Mouse (Mus musculus): ENCODE results near the gene Atp8a2. TPM values are rescaled to one million over a fixed set of nuclear protein-coding genes. Genes with fewer than 3 reads are reported as not detected.

The Atp8a2 gene
- polyA plus RNA-seq, 1 experiment from 2014 or later, result 0.25 TPM

DNA sequence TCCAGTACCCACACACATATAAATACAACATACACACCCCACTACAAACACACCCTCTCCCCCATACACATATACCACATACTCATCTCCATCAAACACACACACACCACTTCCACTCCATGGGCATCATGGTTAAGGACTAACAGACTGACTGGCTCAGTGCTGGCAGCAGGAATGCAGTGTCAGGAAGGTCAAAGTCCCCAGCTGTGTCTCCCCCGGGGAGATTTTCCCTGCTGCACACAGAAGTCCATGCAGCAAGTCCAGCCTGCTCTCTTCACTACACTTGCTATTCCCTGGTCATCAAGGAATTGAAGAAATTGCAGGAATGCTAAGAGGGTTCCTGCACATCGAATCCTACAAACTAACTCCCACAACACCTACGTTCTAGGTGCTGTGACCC is 131.8 kb downstream of the Atp8a2 start:
- H3K36me3 ChIP-seq (ENCODE audit: insufficient read depth, low read length), result no peaks in the 10 kb centered on the region
- H3K9ac ChIP-seq (replicated peaks; ENCODE audit: low read depth), result no peak overlapping the region
- no peak overlapping the region for H3K4me2 ChIP-seq (replicated peaks; ENCODE audit: low read depth, low read length)
- H3K27ac ChIP-seq (ENCODE audit: low read length), result no peak overlapping the region
- no peaks in the 10 kb centered on the region for H3K27me3 ChIP-seq (replicated peaks; ENCODE audit: insufficient read depth, low read length)
- H3K9me3 ChIP-seq (ENCODE audit: low read length), result no peaks in the 10 kb centered on the region
- no peak overlapping the region for H3K4me3 ChIP-seq (ENCODE audit: low read depth, low read length)
- no peaks in the 10 kb centered on the region for H3K4me1 ChIP-seq (ENCODE audit: insufficient read depth, low read depth, low read length)
- ATAC-seq (no peak), DNase-seq (ENCODE audit: low spot score) (no peak)
- WGBS, result 59% methylated on average over 3 of the region's 3 CpGs
- TF ChIP-seq EP300 (IDR thresholded peaks at IDR 0.05) (no peak), CTCF (IDR thresholded peaks at IDR 0.05) (no peak)

DNA sequence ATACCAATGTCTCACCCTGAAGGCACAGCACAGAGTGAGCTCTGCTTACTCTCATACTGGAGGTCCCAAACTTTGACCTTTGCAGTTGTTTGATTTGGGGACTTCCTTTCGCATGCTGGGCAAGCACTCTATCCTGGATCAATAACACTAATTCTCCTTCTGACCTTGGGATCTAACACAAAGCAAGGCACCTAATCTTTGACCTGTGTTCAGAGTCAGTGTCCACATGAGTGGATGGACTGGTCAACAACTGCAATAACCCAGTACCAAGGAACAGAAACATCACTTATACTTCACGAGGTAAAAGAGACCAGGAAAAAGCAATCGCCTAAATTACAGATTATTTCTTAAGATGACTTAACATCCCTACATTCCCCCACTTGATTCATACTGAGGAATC is 136.0 kb downstream of the Atp8a2 start:
- Histone ChIP-seq H3K4me2 (replicated peaks; ENCODE audit: low read depth, low read length) (no peak overlapping the region), H3K36me3 (ENCODE audit: insufficient read depth, low read length) (no peaks in the 10 kb centered on the region), H3K27me3 (replicated peaks; ENCODE audit: insufficient read depth, low read length) (no peaks in the 10 kb centered on the region), H3K4me3 (ENCODE audit: low read depth, low read length) (no peak overlapping the region), H3K4me1 (ENCODE audit: insufficient read depth, low read depth, low read length) (no peaks in the 10 kb centered on the region), H3K27ac (ENCODE audit: low read length) (no peak overlapping the region), H3K9ac (replicated peaks; ENCODE audit: low read depth) (no peak overlapping the region), H3K9me3 (ENCODE audit: low read length) (no peaks in the 10 kb centered on the region)
- TF ChIP-seq EP300 (IDR thresholded peaks at IDR 0.05) (no peak), CTCF (IDR thresholded peaks at IDR 0.05) (no peak)
- no peak for DNase-seq (ENCODE audit: low spot score)
- 77% methylated on average over 3 of the region's 3 CpGs for WGBS
- ATAC-seq, result no peak

DNA sequence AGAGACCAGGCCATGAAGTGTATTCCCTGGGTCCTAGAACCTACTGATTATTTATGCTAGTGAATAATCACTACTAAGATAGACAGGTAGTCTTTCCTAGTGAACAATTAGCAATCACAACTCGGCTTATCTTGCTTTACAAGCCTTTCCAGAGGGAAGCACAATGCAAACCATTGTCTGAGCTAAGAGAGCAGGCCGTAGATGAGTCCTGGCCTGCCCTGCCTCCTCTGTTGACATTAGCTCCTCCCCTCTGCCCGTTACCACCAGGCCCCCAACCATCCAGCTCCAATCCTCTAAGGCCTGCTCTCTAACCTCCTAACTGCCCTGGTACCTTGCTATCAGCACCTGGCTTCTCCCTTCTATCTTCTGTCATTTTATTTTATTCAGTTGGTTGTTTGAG is 138.1 kb downstream of the Atp8a2 start:
- H3K36me3 ChIP-seq (ENCODE audit: insufficient read depth, low read length), result no peaks in the 10 kb centered on the region

DNA sequence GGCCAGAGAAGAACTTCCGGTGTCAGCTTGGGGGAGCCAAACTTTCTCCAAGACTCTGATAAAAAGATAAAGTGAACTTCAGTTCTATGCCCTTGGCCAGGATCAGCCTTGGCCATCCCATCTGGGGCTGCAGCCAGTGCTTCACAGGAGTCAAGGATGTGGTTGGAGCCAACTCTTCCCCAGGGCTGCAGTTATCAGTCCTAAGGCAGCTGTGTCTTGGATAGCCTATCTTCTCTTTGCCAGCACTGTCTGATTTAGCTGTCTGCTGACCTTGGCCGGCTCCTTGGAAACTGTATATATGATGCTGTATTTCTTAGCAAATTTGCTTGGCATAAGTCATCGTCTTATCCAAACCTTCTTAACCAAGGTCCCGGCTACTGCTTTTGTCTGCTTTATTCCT is 141.7 kb downstream of the Atp8a2 start:
- Histone ChIP-seq H3K9me3 (ENCODE audit: low read length) (no peaks in the 10 kb centered on the region), H3K9ac (replicated peaks; ENCODE audit: low read depth) (no peak overlapping the region), H3K4me2 (replicated peaks; ENCODE audit: low read depth, low read length) (no peak overlapping the region), H3K4me3 (ENCODE audit: low read depth, low read length) (no peak overlapping the region), H3K27ac (ENCODE audit: low read length) (no peak overlapping the region), H3K27me3 (replicated peaks; ENCODE audit: insufficient read depth, low read length) (no peaks in the 10 kb centered on the region), H3K36me3 (ENCODE audit: insufficient read depth, low read length) (no peaks in the 10 kb centered on the region), H3K4me1 (ENCODE audit: insufficient read depth, low read depth, low read length) (no peaks in the 10 kb centered on the region)
- ATAC-seq (no peak), DNase-seq (ENCODE audit: low spot score) (no peak)
- 68% methylated on average over 4 of the region's 4 CpGs for WGBS
- TF ChIP-seq EP300 (IDR thresholded peaks at IDR 0.05), result no peak
- no peak for TF ChIP-seq CTCF (IDR thresholded peaks at IDR 0.05)

More for the DNA sequence above, 138.1 kb downstream of the Atp8a2 start:
- DNase-seq (ENCODE audit: low spot score) (no peak), ATAC-seq (no peak)
- 34% methylated on average over 3 of the region's 3 CpGs for WGBS
- no peak overlapping the region for H3K4me3 ChIP-seq (ENCODE audit: low read depth, low read length)
- H3K27ac ChIP-seq (ENCODE audit: low read length), result no peak overlapping the region
- no peaks in the 10 kb centered on the region for H3K4me1 ChIP-seq (ENCODE audit: insufficient read depth, low read depth, low read length)
- no peak overlapping the region for H3K9ac ChIP-seq (replicated peaks; ENCODE audit: low read depth)
- TF ChIP-seq EP300 (IDR thresholded peaks at IDR 0.05) (no peak), CTCF (IDR thresholded peaks at IDR 0.05) (no peak)
- no peaks in the 10 kb centered on the region for H3K27me3 ChIP-seq (replicated peaks; ENCODE audit: insufficient read depth, low read length)
- H3K4me2 ChIP-seq (replicated peaks; ENCODE audit: low read depth, low read length), result no peak overlapping the region
- no peaks in the 10 kb centered on the region for H3K9me3 ChIP-seq (ENCODE audit: low read length)

DNA sequence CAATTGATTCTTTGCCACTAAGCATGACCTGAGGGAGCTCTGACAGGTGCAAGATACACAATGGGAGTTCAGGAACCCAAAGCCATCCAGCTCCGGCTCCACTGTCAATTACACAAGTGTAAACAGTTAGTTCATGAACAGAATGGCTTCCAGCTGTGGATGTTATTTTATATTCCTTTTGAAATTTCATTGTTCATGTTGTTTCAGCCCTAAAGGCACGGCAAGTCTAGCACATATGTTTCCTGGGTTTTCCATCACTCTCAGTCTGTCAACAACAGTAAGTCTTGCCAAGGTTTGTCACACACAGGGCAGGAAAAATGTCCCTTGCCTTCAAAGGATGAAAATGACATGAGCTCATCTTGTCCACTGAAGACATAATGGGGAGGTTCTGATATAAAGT is 166.3 kb downstream of the Atp8a2 start:
- H3K9me3 ChIP-seq (ENCODE audit: low read length), result no peaks in the 10 kb centered on the region
- H3K4me3 ChIP-seq (ENCODE audit: low read depth, low read length), result no peak overlapping the region
- H3K4me1 ChIP-seq (ENCODE audit: insufficient read depth, low read depth, low read length), result no peaks in the 10 kb centered on the region
- H3K36me3 ChIP-seq (ENCODE audit: insufficient read depth, low read length), result no peaks in the 10 kb centered on the region
- 35% methylated on average over 2 of the region's 2 CpGs for WGBS
- ATAC-seq, result no peak
- TF ChIP-seq CTCF (IDR thresholded peaks at IDR 0.05) (no peak), EP300 (IDR thresholded peaks at IDR 0.05) (no peak)
- H3K27me3 ChIP-seq (replicated peaks; ENCODE audit: insufficient read depth, low read length), result no peaks in the 10 kb centered on the region; the same call in 1 of the 2 replicates
- no peak overlapping the region for H3K9ac ChIP-seq (replicated peaks; ENCODE audit: low read depth)
- H3K4me2 ChIP-seq (replicated peaks; ENCODE audit: low read depth, low read length), result no peak overlapping the region
- no peak for DNase-seq (ENCODE audit: low spot score)
- H3K27ac ChIP-seq (ENCODE audit: low read length), result no peak overlapping the region

DNA sequence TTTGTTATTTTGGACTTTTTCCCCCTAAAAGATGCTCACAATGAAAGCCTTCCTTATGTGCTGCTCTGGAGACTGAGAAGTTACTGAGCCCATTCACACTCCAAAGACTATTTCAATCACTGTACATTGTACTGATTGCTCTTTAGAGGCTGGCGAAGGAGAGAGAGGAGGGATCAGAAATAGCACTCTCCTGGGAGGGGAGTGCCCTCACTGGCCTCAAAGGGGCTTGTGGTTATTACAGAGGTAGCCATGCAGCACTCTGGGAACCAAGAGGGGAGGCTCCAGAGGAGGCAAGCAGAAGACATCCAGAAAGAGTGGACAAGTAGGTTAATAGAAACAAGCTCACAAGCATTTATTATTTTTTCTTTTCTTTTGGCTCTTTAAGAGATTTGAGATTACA is 169.8 kb downstream of the Atp8a2 start:
- Histone ChIP-seq H3K9me3 (ENCODE audit: low read length) (no peaks in the 10 kb centered on the region), H3K4me1 (ENCODE audit: insufficient read depth, low read depth, low read length) (no peaks in the 10 kb centered on the region), H3K27me3 (replicated peaks; ENCODE audit: insufficient read depth, low read length) (no peaks in the 10 kb centered on the region; the same call in 1 of the 2 replicates), H3K4me2 (replicated peaks; ENCODE audit: low read depth, low read length) (no peak overlapping the region), H3K9ac (replicated peaks; ENCODE audit: low read depth) (no peak overlapping the region), H3K36me3 (ENCODE audit: insufficient read depth, low read length) (no peaks in the 10 kb centered on the region), H3K27ac (ENCODE audit: low read length) (no peak overlapping the region), H3K4me3 (ENCODE audit: low read depth, low read length) (no peak overlapping the region)
- TF ChIP-seq CTCF (IDR thresholded peaks at IDR 0.05), result no peak
- no peak for TF ChIP-seq EP300 (IDR thresholded peaks at IDR 0.05)
- DNase-seq (ENCODE audit: low spot score) (no peak), ATAC-seq (no peak)
- 21% methylated on average over 1 of the region's 1 CpGs for WGBS

DNA sequence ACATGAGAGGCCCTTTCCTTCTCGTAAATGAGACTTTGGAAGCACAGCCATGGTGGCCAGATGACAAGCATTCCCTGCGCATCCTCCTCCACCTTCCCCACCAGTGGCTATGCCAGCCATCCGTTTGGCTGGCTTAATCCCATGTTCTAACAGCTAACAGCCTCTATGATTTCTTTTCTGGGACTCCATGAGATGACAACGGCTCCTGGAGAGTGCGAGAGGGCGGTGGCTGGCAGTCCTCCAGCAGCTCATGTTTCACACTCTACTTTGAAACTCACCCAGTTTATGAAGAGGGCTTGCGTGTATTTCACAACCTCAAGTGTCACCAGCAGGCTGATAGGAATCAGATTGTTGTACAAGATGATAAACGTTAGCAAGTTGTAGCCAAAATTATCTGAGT is 170.3 kb downstream of the Atp8a2 start:
- TF ChIP-seq CTCF (IDR thresholded peaks at IDR 0.05) (no peak), EP300 (IDR thresholded peaks at IDR 0.05) (peak; percentile 52; the same call in 1 of the 2 replicates)
- DNase-seq (ENCODE audit: low spot score) (peak; percentile 88), ATAC-seq (peak; percentile 90)
- 30% methylated on average over 8 of the region's 8 CpGs for WGBS
- Histone ChIP-seq H3K4me1 (ENCODE audit: insufficient read depth, low read depth, low read length) (no peaks in the 10 kb centered on the region), H3K9me3 (ENCODE audit: low read length) (no peaks in the 10 kb centered on the region), H3K36me3 (ENCODE audit: insufficient read depth, low read length) (no peaks in the 10 kb centered on the region), H3K4me3 (ENCODE audit: low read depth, low read length) (no peak overlapping the region), H3K9ac (replicated peaks; ENCODE audit: low read depth) (no peak overlapping the region), H3K27me3 (replicated peaks; ENCODE audit: insufficient read depth, low read length) (no peaks in the 10 kb centered on the region; the same call in 1 of the 2 replicates), H3K27ac (ENCODE audit: low read length) (no peak overlapping the region), H3K4me2 (replicated peaks; ENCODE audit: low read depth, low read length) (no peak overlapping the region)

Measured in lung, postnatal 0 days (tissue).